Mouse (Mus musculus) heart, embryonic 12.5 days (tissue): ENCODE measurements around the gene Rnf4. TPM values are rescaled to one million over a fixed set of nuclear protein-coding genes. Genes with fewer than 3 reads are reported as not detected.
A peak's percentile ranks its signal among the peaks of the same experiment; 100 is the strongest.

Experiments used
- ATAC-seq: fragments of 200-750 bp; cut with Nextera tagmentation; 2 replicates; pipeline ENCODE4 v1.8.0; 2017; ENCODE audit warnings: moderate TSS enrichment, moderate library complexity; ENCODE audit not compliant: insufficient number of reproducible peaks, low FRiP score
- H3K27ac ChIP-seq: fragments of 300-500 bp; sonication (generic); 2 replicates; pipeline ENCODE4 v1.5.1; 2016; ENCODE audit warnings: mild to moderate bottlenecking, moderate library complexity; ENCODE audit not compliant: poor library complexity, severe bottlenecking
- H3K27me3 ChIP-seq: fragments of 300-500 bp; sonication (generic); replicated peaks from 2 replicates; pipeline ENCODE4 v1.6.1; 2016; ENCODE audit warnings: mild to moderate bottlenecking, moderate library complexity
- H3K36me3 ChIP-seq: fragments of 300-500 bp; sonication (generic); 2 replicates; pipeline ENCODE4 v1.6.1; 2016; ENCODE audit warnings: mild to moderate bottlenecking, moderate library complexity
- H3K4me1 ChIP-seq: fragments of 300-500 bp; sonication (generic); replicated peaks from 2 replicates; pipeline ENCODE4 v1.6.1; 2016; ENCODE audit warnings: mild to moderate bottlenecking
- H3K4me2 ChIP-seq: fragments of 300-500 bp; sonication (generic); 2 replicates; pipeline ENCODE4 v1.6.1; 2016; ENCODE audit warnings: mild to moderate bottlenecking, moderate library complexity
- H3K4me3 ChIP-seq: fragments of 300-500 bp; sonication (generic); 2 replicates; pipeline ENCODE4 v1.5.1; 2016; ENCODE audit warnings: mild to moderate bottlenecking
- H3K9ac ChIP-seq: fragments of 300-500 bp; sonication (generic); 2 replicates; pipeline ENCODE4 v1.6.1; 2016; ENCODE audit warnings: mild to moderate bottlenecking, moderate library complexity
- H3K9me3 ChIP-seq: fragments of 300-500 bp; sonication (generic); replicated peaks from 2 replicates; pipeline ENCODE4 v1.6.1; 2016; ENCODE audit warnings: mild to moderate bottlenecking, moderate library complexity
- WGBS: fragments of 180-500 bp; shearing (Covaris S2); methylation state at CpG from one replicate; pipeline ENCODE4 v1.1.7; 2016; 5-methylcytosine and 5-hydroxymethylcytosine counted together
- polyA plus RNA-seq: library from polyadenylated mRNA; unstranded; fragments of >200 nt; fragmentation: Nextera tagmentation; extraction: Ambion mirVana; gene quantifications from 2 replicates; pipeline ENCODE4 v1.2.1, GENCODE M21; 2016

Gene Rnf4
- polyA plus RNA-seq, 1 experiment from 2014 or later = 125 TPM

DNA sequence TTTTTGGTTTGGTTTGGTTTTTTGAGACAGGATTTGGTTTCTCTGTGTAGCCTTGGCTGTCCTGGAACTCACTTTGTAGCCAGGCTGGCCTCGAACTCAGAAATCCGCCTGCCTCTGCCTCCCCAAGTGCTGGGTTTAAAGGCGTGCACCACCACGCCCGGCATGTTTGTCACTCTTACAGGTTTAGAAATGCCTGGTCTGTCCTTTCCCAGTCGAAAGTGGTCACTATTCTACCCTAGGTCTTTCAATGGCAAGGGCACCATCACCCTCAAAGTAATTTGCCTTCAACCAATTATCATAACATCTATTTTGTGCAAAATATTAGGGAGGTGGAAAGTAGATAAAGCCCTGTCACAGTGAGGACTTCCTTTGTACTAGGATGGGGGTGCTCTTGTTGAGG lies 4.2 kb downstream of the Rnf4 start:
- WGBS = 94% methylated on average over 6 of the region's 6 CpGs
- ATAC-seq = no peak

GRCm38 (mm10) chr5:34352084-34352631 lies 16.1 kb downstream of the Rnf4 start:
- no peak overlapping the region for H3K4me3 ChIP-seq
- H3K27ac ChIP-seq = no peak overlapping the region
- no peaks in the 10 kb centered on the region for H3K27me3 ChIP-seq
- no peak for ATAC-seq
- H3K9ac ChIP-seq = no peak overlapping the region
- H3K9me3 ChIP-seq = no peaks in the 10 kb centered on the region
- peaks cover 95% of the 10 kb centered on the region for H3K36me3 ChIP-seq
- WGBS = 95% methylated on average over 3 of the region's 3 CpGs
- H3K4me2 ChIP-seq = no peak overlapping the region
- no peaks in the 10 kb centered on the region for H3K4me1 ChIP-seq

More for the DNA sequence above, 4.2 kb downstream of the Rnf4 start:
- Histone ChIP-seq H3K9ac (no peak overlapping the region), H3K27ac (no peak overlapping the region), H3K9me3 (no peaks in the 10 kb centered on the region), H3K4me1 (peaks cover 21% of the 10 kb centered on the region), H3K4me2 (no peak overlapping the region), H3K27me3 (no peaks in the 10 kb centered on the region), H3K4me3 (no peak overlapping the region), H3K36me3 (peaks cover 32% of the 10 kb centered on the region)

GRCm38 (mm10) chr5:34360261-34360660 lies 24.2 kb downstream of the Rnf4 start:
- no peak overlapping the region for H3K27ac ChIP-seq
- no peaks in the 10 kb centered on the region for H3K9me3 ChIP-seq
- H3K4me3 ChIP-seq = no peak overlapping the region
- H3K4me2 ChIP-seq = no peak overlapping the region
- 0 out of 2 replicates have a peak, but pooled peaks cover 6% of the 10 kb centered on the region for H3K4me1 ChIP-seq
- ATAC-seq = no peak
- H3K27me3 ChIP-seq = no peaks in the 10 kb centered on the region
- WGBS = 96% methylated on average over 3 of the region's 3 CpGs
- no peak overlapping the region for H3K9ac ChIP-seq
- H3K36me3 ChIP-seq = peaks cover 60% of the 10 kb centered on the region

GRCm38 (mm10) chr5:34363115-34363514 lies 27.0 kb downstream of the Rnf4 start:
- Histone ChIP-seq H3K4me1 (0 out of 2 replicates have a peak, but pooled peaks cover 6% of the 10 kb centered on the region), H3K36me3 (peaks cover 37% of the 10 kb centered on the region), H3K9me3 (no peaks in the 10 kb centered on the region), H3K4me2 (no peak overlapping the region), H3K9ac (no peak overlapping the region), H3K4me3 (no peak overlapping the region), H3K27me3 (no peaks in the 10 kb centered on the region), H3K27ac (no peak overlapping the region)
- ATAC-seq = no peak

- Histone ChIP-seq H3K27me3 (no peaks in the 10 kb centered on the region), H3K4me3 (peak overlapping the region; percentile 97), H3K4me2 (peak overlapping the region; percentile 69), H3K9me3 (no peaks in the 10 kb centered on the region), H3K9ac (peak overlapping the region; percentile 82), H3K36me3 (peaks cover 9% of the 10 kb centered on the region; the same call in 1 of the 2 replicates), H3K27ac (peak overlapping the region; percentile 84), H3K4me1 (peaks cover 25% of the 10 kb centered on the region)
- no peak for ATAC-seq
- 61% methylated on average over 7 of the region's 7 CpGs for WGBS
Observed at GRCm38 (mm10) chr5:34368551-34369290, 32.6 kb downstream of the Rnf4 start.

DNA sequence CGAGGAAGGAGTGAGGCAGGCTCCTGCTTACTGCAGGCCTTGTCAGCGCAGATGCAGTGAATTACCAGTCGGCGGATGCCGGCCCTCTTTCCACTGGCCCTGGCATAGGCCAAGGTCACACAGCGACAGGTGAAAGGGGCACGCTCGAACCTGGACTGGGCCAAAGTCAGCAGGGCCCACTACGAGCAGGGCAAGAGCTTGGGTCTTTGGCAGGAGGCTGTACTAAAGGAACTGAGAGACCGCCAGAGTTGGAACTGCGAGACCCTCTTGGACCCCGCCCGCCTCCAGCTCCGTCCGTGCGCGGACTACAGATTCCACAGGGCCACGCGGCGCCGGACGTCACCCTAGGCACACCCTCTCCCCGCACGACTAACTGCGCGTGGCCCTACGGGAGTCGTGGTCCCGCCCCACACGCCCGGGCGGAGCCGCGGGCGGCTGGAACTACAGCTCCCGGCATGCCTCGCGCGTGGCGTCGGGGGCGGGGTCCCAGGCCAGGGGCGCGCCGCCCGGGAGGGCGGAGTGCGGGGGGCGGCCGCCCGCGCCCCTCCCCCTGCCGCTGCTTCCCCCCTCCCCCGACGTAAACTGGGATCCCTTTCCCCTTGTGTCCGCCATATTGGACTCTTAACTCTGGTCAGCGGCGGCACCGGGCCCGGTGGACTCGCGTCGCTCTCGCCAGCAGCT lies 33.4 kb downstream of the Rnf4 start, which contains the start of gene Fam193a:
TSS of gene Fam193a (plus strand) at position 593 of the 681 bp plus-strand sequence.
- peak within 1 kb of the TSS; percentile 84 for H3K27ac ChIP-seq
- H3K4me2 ChIP-seq = peak within 1 kb of the TSS; percentile 89
- no peaks in the 10 kb centered on the region for H3K27me3 ChIP-seq
- H3K4me1 ChIP-seq = peaks cover 27% of the 10 kb centered on the region
- peaks cover 8% of the 10 kb centered on the region; the same call in 1 of the 2 replicates for H3K36me3 ChIP-seq
- H3K4me3 ChIP-seq = peak within 1 kb of the TSS; percentile 97
- peak within 1 kb of the TSS; percentile 98 for H3K9ac ChIP-seq
- peak; percentile 99 for ATAC-seq
- WGBS = 1% methylated on average over 49 of the region's 64 CpGs
- H3K9me3 ChIP-seq = no peaks in the 10 kb centered on the region

GRCm38 (mm10) chr5:34370022-34370823 lies 34.1 kb downstream of the Rnf4 start:
- Histone ChIP-seq H3K4me3 (peak overlapping the region; percentile 97), H3K27ac (peak overlapping the region; percentile 78), H3K9me3 (no peaks in the 10 kb centered on the region), H3K4me1 (peaks cover 27% of the 10 kb centered on the region), H3K27me3 (no peaks in the 10 kb centered on the region), H3K4me2 (peak overlapping the region; percentile 89), H3K36me3 (peaks cover 3% of the 10 kb centered on the region; the same call in 1 of the 2 replicates), H3K9ac (peak overlapping the region; percentile 98)
- 8% methylated on average over 77 of the region's 114 CpGs for WGBS
- ATAC-seq = peak; percentile 20

DNA sequence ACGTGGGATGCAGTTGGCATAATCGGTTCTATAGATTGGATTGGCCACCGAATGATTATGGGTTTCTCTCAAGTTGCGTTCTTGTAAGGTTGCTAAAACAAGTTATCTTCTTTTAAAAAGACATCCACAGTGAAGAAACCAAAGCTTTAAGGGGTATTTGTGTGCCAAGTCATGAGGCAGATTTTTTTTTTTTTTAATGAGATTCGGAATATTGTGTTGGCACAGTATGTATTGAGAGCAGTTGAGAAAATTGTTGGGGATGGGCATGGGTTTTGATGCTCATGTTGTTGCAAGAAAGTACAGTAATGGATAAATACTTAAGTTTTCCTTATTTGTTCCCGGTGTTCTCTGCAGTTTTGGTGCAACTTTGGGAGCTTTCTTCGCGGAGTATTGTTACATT lies 34.8 kb downstream of the Rnf4 start:
- peak overlapping the region; percentile 98 for H3K9ac ChIP-seq
- peak overlapping the region; percentile 78 for H3K27ac ChIP-seq
- peak overlapping the region; percentile 89 for H3K4me2 ChIP-seq
- WGBS = 28% methylated on average over 8 of the region's 8 CpGs
- peaks cover 27% of the 10 kb centered on the region for H3K4me1 ChIP-seq
- no peak for ATAC-seq
- peak overlapping the region; percentile 97 for H3K4me3 ChIP-seq
- H3K27me3 ChIP-seq = no peaks in the 10 kb centered on the region
- no peaks in the 10 kb centered on the region for H3K9me3 ChIP-seq
- H3K36me3 ChIP-seq = no peaks in the 10 kb centered on the region

- Histone ChIP-seq H3K4me1 (peaks cover 29% of the 10 kb centered on the region), H3K4me2 (no peak overlapping the region), H3K27me3 (no peaks in the 10 kb centered on the region), H3K27ac (no peak overlapping the region), H3K4me3 (no peak overlapping the region), H3K9ac (no peak overlapping the region), H3K9me3 (no peaks in the 10 kb centered on the region), H3K36me3 (no peaks in the 10 kb centered on the region)
- ATAC-seq = no peak
Observed at GRCm38 (mm10) chr5:34372141-34372540, 36.1 kb downstream of the Rnf4 start.

GRCm38 (mm10) chr5:34372541-34372940 lies 36.5 kb downstream of the Rnf4 start:
- H3K9me3 ChIP-seq = no peaks in the 10 kb centered on the region
- peaks cover 29% of the 10 kb centered on the region for H3K4me1 ChIP-seq
- H3K36me3 ChIP-seq = no peaks in the 10 kb centered on the region
- no peak overlapping the region for H3K4me3 ChIP-seq
- ATAC-seq = no peak
- H3K27ac ChIP-seq = no peak overlapping the region
- no peak overlapping the region for H3K4me2 ChIP-seq
- no peak overlapping the region for H3K9ac ChIP-seq
- H3K27me3 ChIP-seq = no peaks in the 10 kb centered on the region

GRCm38 (mm10) chr5:34378787-34379186 lies 42.7 kb downstream of the Rnf4 start:
- peaks cover 16% of the 10 kb centered on the region for H3K4me1 ChIP-seq
- ATAC-seq = no peak
- H3K4me2 ChIP-seq = no peak overlapping the region
- no peaks in the 10 kb centered on the region for H3K36me3 ChIP-seq
- H3K27ac ChIP-seq = no peak overlapping the region
- H3K4me3 ChIP-seq = no peak overlapping the region
- no peak overlapping the region for H3K9ac ChIP-seq
- H3K27me3 ChIP-seq = no peaks in the 10 kb centered on the region
- H3K9me3 ChIP-seq = no peaks in the 10 kb centered on the region
